Mouse (Mus musculus) heart, embryonic 14.5 days (tissue): ENCODE data around the gene Gipc2. TPM values are rescaled to one million over a fixed set of nuclear protein-coding genes. Genes with fewer than 3 reads are reported as not detected.
A peak's percentile ranks its signal among the peaks of the same experiment; 100 is the strongest.
"Not testable (repeated sequence)": the region's sequence is repeated elsewhere in the genome, so short reads cannot be mapped to it uniquely, and the experiment has no call there.

Source experiments
- ATAC-seq: fragments of 200-750 bp; cut with Nextera tagmentation; 2 replicates; pipeline ENCODE4 v1.8.0; 2017; ENCODE audit warnings: low read depth, moderate TSS enrichment; ENCODE audit not compliant: insufficient number of reproducible peaks, insufficient read depth, low FRiP score
- H3K27ac ChIP-seq, 2 experiments: fragments of 200-500 bp in 1 of 2; fragments of 300-500 bp in 1 of 2; sonication (generic) in 1 of 2; replicated peaks in 1 of 2; 2 replicates each; pipeline ENCODE4 v1.5.1; 2012 to 2014; ENCODE audit warnings: low read depth in 2 of 2, low read length in 2 of 2, control low read depth in 1 of 2, mild to moderate bottlenecking in 1 of 2, mixed read lengths in 1 of 2; ENCODE audit not compliant: control insufficient read depth in 1 of 2, insufficient read depth in 1 of 2
- H3K27me3 ChIP-seq: fragments of 300-500 bp; sonication (generic); 2 replicates; pipeline ENCODE4 v1.6.1; 2014; ENCODE audit warnings: mild to moderate bottlenecking, low read length, control low read depth; ENCODE audit not compliant: control insufficient read depth, insufficient read depth
- H3K36me3 ChIP-seq: fragments of 300-500 bp; sonication (generic); 2 replicates; pipeline ENCODE4 v1.6.1; 2014; ENCODE audit warnings: mild to moderate bottlenecking, control low read depth, low read length, mixed read lengths; ENCODE audit not compliant: control insufficient read depth, insufficient read depth
- H3K4me1 ChIP-seq, 2 experiments: fragments of 200-500 bp in 1 of 2; fragments of 300-500 bp in 1 of 2; sonication (generic) in 1 of 2; 2 replicates each; pipeline ENCODE4 v1.6.1; 2012 to 2014; ENCODE audit warnings: low read length in 2 of 2, control low read depth in 1 of 2, mixed read lengths in 1 of 2; ENCODE audit not compliant: control insufficient read depth in 2 of 2, insufficient read depth in 2 of 2
- H3K4me2 ChIP-seq: fragments of 300-500 bp; sonication (generic); 2 replicates; pipeline ENCODE4 v1.6.1; 2014; ENCODE audit warnings: mild to moderate bottlenecking, low read length
- H3K4me3 ChIP-seq, 2 experiments: fragments of 200-500 bp in 1 of 2; fragments of 300-500 bp in 1 of 2; sonication (generic) in 1 of 2; 2 replicates each; pipeline ENCODE4 v1.5.1; 2012 to 2014; ENCODE audit warnings: low read length in 2 of 2, mild to moderate bottlenecking in 2 of 2, control low read depth in 1 of 2, low read depth in 1 of 2, moderate library complexity in 1 of 2; ENCODE audit not compliant: control insufficient read depth in 1 of 2, insufficient read depth in 1 of 2
- H3K9ac ChIP-seq: fragments of 300-500 bp; sonication (generic); 2 replicates; pipeline ENCODE4 v1.6.1; 2014; ENCODE audit warnings: mild to moderate bottlenecking, low read length
- H3K9me3 ChIP-seq: fragments of 300-500 bp; sonication (generic); 2 replicates; pipeline ENCODE4 v1.6.1; 2016; ENCODE audit warnings: low read length, control low read depth; ENCODE audit not compliant: control insufficient read depth
- WGBS: fragments of 180-500 bp; shearing (Covaris S2); extraction: QIAGEN DNeasy Blood & Tissue Kit; methylation state at CpG from one replicate; pipeline ENCODE4 v1.1.7; 2014; 5-methylcytosine and 5-hydroxymethylcytosine counted together
- polyA plus RNA-seq: library from polyadenylated mRNA; unstranded; fragments of >200 nt; fragmentation: Nextera tagmentation; extraction: Ambion mirVana; gene quantifications from 2 replicates; pipeline ENCODE4 v1.2.1, GENCODE M21; 2014

The Gipc2 gene
- polyA plus RNA-seq, 1 experiment from 2014 or later, result 4.1 TPM

GRCm38 (mm10) chr3:152129426-152129825 is 36.6 kb downstream of the Gipc2 start:
- not testable (repeated sequence) for H3K36me3 ChIP-seq, ATAC-seq, H3K9ac ChIP-seq, H3K4me3 ChIP-seq, H3K4me1 ChIP-seq, H3K4me2 ChIP-seq, H3K27ac ChIP-seq, H3K27me3 ChIP-seq, H3K9me3 ChIP-seq
- WGBS, result 84% methylated on average over 4 of the region's 4 CpGs

- no peaks in the 10 kb centered on the region for H3K27me3 ChIP-seq
- 88% methylated on average over 7 of the region's 7 CpGs for WGBS
- no peak overlapping the region for H3K4me2 ChIP-seq
- no peak for ATAC-seq
- no peaks in the 10 kb centered on the region for H3K9me3 ChIP-seq
- no peak overlapping the region for H3K9ac ChIP-seq
- no peak overlapping the region for H3K27ac ChIP-seq
- H3K4me1 ChIP-seq, result peaks cover 3 to 6% of the 10 kb centered on the region in 2 experiments; a peak in 2 of 4 replicates
- H3K36me3 ChIP-seq, result no peaks in the 10 kb centered on the region
- H3K4me3 ChIP-seq, result no peak overlapping the region
Observed at GRCm38 (mm10) chr3:152128631-152129030, 37.4 kb downstream of the Gipc2 start.

GRCm38 (mm10) chr3:152127144-152127543 is 38.9 kb downstream of the Gipc2 start:
- Histone ChIP-seq H3K27me3 (no peaks in the 10 kb centered on the region), H3K36me3 (no peaks in the 10 kb centered on the region), H3K4me1 (peaks cover 6 to 7% of the 10 kb centered on the region in 2 experiments), H3K9ac (no peak overlapping the region), H3K9me3 (no peaks in the 10 kb centered on the region), H3K4me2 (no peak overlapping the region), H3K4me3 (no peak overlapping the region), H3K27ac (no peak overlapping the region)
- 73% methylated on average over 7 of the region's 7 CpGs for WGBS
- ATAC-seq, result no peak

- no peak overlapping the region for H3K9ac ChIP-seq
- H3K4me1 ChIP-seq, result peaks cover 21 to 42% of the 10 kb centered on the region in 2 experiments
- H3K4me2 ChIP-seq, result peak overlapping the region; percentile 43; the same call in 1 of the 2 replicates
- ATAC-seq, result 0 out of 2 replicates have a peak, but pooled peaks have one; percentile 31
- H3K4me3 ChIP-seq, result no peak overlapping the region
- no peaks in the 10 kb centered on the region for H3K27me3 ChIP-seq
- H3K36me3 ChIP-seq, result no peaks in the 10 kb centered on the region
- 54% methylated on average over 3 of the region's 3 CpGs for WGBS
- H3K27ac ChIP-seq, result peak overlapping the region; percentile 70 to 83; a peak in 3 of 4 replicates
- no peaks in the 10 kb centered on the region for H3K9me3 ChIP-seq
Observed at GRCm38 (mm10) chr3:152122720-152123119, 43.3 kb downstream of the Gipc2 start.

- 4% methylated on average over 6 of the region's 6 CpGs for WGBS
- Histone ChIP-seq H3K27ac (peak overlapping the region; percentile 70 to 83), H3K4me1 (peaks cover 23 to 42% of the 10 kb centered on the region in 2 experiments), H3K9ac (peak overlapping the region; percentile 27), H3K36me3 (no peaks in the 10 kb centered on the region), H3K4me3 (no peak overlapping the region), H3K27me3 (no peaks in the 10 kb centered on the region), H3K9me3 (no peaks in the 10 kb centered on the region), H3K4me2 (peak overlapping the region; percentile 43)
- peak; percentile 24; the same call in 1 of the 2 replicates for ATAC-seq
Observed at GRCm38 (mm10) chr3:152122101-152122500, 43.9 kb downstream of the Gipc2 start.

- Histone ChIP-seq H3K27ac (peak overlapping the region; percentile 70 to 83), H3K4me2 (peak overlapping the region; percentile 43; the same call in 1 of the 2 replicates), H3K4me1 (peaks cover 23 to 42% of the 10 kb centered on the region in 2 experiments), H3K27me3 (no peaks in the 10 kb centered on the region), H3K36me3 (no peaks in the 10 kb centered on the region), H3K9me3 (no peaks in the 10 kb centered on the region), H3K9ac (peak overlapping the region; percentile 27), H3K4me3 (no peak overlapping the region)
- no peak for ATAC-seq
- WGBS, result 65% methylated on average over 11 of the region's 11 CpGs
Observed at GRCm38 (mm10) chr3:152121169-152122009, 44.6 kb downstream of the Gipc2 start.

- Histone ChIP-seq H3K27me3 (no peaks in the 10 kb centered on the region), H3K4me1 (peaks cover 26 to 46% of the 10 kb centered on the region in 2 experiments), H3K4me2 (no peak overlapping the region), H3K27ac (0 out of 4 replicates have a peak overlapping the region, but pooled peaks of 1 of the 2 experiments have one; percentile 2), H3K9me3 (no peaks in the 10 kb centered on the region), H3K36me3 (no peaks in the 10 kb centered on the region), H3K9ac (no peak overlapping the region), H3K4me3 (no peak overlapping the region)
- ATAC-seq, result no peak
- 43% methylated on average over 4 of the region's 4 CpGs for WGBS
Observed at GRCm38 (mm10) chr3:152119987-152120386, 46.0 kb downstream of the Gipc2 start.
